Mouse (Mus musculus): ENCODE measurements at regions not wholly inside any gene's neighbourhood (a gene's known extent, or its start where the extent isn't known, plus 50 kb on each side); places are given as distances from the start of the nearest gene placed in this dataset.
A peak's percentile ranks its signal among the peaks of the same experiment; 100 is the strongest.

DNA sequence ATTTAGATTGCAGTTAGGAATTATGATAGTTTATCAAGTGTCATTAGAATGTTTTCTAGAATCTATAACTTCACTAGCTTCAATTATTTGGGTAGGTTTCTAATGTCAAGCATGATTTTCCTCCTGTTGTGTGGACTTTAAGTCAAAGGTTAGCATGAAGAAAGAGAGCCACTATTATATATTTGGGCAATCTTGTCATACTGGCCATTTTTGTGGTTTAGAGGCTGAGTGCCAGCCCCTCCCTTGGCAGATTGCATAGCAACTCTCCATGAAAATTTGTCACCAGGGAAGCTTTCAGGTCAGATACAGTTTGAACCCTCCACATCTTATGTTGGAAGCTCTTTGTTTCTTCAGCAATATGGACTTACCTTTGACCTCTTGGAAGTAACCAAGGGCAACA lies 806.7 kb upstream of the Lrrc4c start:
- ATAC-seq (ENCODE audit: low FRiP score, low TSS enrichment), result no peak
- Histone ChIP-seq H3K27me3 (ENCODE audit: control insufficient read depth, insufficient read depth, low read length) (no peaks in the 10 kb centered on the region), H3K36me3 (ENCODE audit: control insufficient read depth, insufficient read depth, low read length) (no peaks in the 10 kb centered on the region), H3K27ac (replicated peaks; ENCODE audit: low read depth, low read length) (no peak overlapping the region), H3K9ac (replicated peaks; ENCODE audit: low read length) (no peak overlapping the region), H3K9me3 (ENCODE audit: control insufficient read depth, low read length) (no peaks in the 10 kb centered on the region), H3K4me1 (ENCODE audit: control insufficient read depth, insufficient read depth, low read length) (no peaks in the 10 kb centered on the region), H3K4me3 (replicated peaks; ENCODE audit: low read depth, low read length) (no peak overlapping the region), H3K4me2 (ENCODE audit: low read length) (no peak overlapping the region)
- no peak for DNase-seq

DNA sequence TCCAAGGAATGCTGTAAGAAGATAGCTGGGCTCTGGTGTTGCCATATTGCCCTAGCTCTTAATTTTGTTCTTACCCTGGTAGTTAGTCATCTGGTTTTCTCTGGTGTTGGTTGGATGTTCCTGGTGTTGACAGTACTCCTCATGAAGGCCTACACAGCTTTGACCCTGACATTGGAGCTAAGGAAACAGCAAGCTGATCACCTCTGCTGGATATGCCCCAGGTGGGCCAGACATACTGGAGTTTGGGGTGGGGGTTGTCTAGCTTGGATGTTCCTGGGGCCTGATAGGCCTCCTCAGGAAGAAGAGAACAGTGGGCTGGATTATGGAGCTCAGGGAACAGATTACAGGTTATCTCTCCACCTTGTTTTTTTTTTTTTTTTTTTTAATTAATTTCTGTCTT lies 796.3 kb upstream of the Lrrc4c start:
- Histone ChIP-seq H3K4me3 (replicated peaks; ENCODE audit: low read depth, low read length) (no peak overlapping the region), H3K27ac (replicated peaks; ENCODE audit: low read depth, low read length) (no peak overlapping the region), H3K9me3 (ENCODE audit: control insufficient read depth, low read length) (no peaks in the 10 kb centered on the region), H3K4me2 (ENCODE audit: low read length) (no peak overlapping the region), H3K27me3 (ENCODE audit: control insufficient read depth, insufficient read depth, low read length) (no peaks in the 10 kb centered on the region), H3K4me1 (ENCODE audit: control insufficient read depth, insufficient read depth, low read length) (no peaks in the 10 kb centered on the region), H3K9ac (replicated peaks; ENCODE audit: low read length) (no peak overlapping the region), H3K36me3 (ENCODE audit: control insufficient read depth, insufficient read depth, low read length) (no peaks in the 10 kb centered on the region)
- ATAC-seq (ENCODE audit: low FRiP score, low TSS enrichment), result no peak
- no peak for DNase-seq

DNA sequence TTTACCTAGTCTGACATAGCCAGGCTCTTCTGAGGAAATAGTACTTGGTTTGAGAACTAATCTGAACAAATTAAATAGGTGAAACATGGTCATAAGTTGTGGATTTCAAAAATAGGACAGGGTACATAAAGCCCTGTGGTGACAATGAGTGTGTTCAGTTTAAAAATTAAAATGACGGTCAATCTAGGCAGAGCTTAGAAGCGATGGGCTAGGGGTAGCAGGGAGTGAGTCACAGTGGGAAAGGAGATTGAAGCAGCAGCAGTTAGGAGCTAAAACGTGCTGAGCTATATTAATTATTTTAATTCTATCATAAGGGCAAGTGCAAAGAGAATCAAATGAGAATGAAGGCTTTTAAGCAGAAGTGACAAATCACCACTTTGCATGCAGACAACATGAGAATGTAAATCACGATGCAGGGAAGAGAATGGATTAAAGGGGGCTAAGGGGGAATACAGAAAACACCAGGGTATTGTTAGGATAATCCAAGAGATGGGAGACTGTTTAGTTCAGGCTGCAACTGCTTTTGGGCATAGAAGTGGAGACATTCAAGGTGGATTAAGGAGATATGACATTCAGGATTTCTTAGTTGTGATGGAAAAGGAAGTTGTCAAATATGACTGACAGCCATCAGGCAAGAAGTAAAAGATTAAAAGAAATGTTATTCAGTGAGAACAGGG lies 793.2 kb upstream of the Lrrc4c start:
- Histone ChIP-seq H3K9me3 (ENCODE audit: control insufficient read depth, low read length) (no peaks in the 10 kb centered on the region), H3K4me2 (ENCODE audit: low read length) (no peak overlapping the region), H3K27me3 (ENCODE audit: control insufficient read depth, insufficient read depth, low read length) (no peaks in the 10 kb centered on the region), H3K4me3 (replicated peaks; ENCODE audit: low read depth, low read length) (no peak overlapping the region), H3K9ac (replicated peaks; ENCODE audit: low read length) (no peak overlapping the region), H3K4me1 (ENCODE audit: control insufficient read depth, insufficient read depth, low read length) (no peaks in the 10 kb centered on the region), H3K27ac (replicated peaks; ENCODE audit: low read depth, low read length) (no peak overlapping the region), H3K36me3 (ENCODE audit: control insufficient read depth, insufficient read depth, low read length) (no peaks in the 10 kb centered on the region)
- DNase-seq, result peak; percentile 9
- ATAC-seq (ENCODE audit: low FRiP score, low TSS enrichment), result no peak; the same call in 1 of the 2 replicates
- WGBS, result 19% methylated on average over 4 of the region's 4 CpGs

DNA sequence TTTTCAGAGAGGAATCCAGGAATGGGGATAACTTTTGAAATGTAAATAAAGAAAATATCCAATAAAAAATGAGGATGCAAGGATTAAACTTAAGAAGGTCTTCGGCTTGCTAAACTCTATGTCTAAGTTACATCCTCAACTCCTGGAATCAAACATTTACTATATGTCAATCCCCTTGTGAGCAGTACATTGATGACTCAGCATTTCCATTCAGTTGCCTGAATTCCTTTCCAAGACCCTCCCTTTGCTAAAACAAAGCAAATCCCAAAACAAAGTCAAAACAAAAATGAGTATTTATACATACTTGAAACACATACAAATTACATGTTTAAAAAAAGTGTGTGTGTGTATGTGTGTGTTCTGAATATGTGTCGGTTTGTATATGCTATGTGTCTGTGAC lies 753.9 kb upstream of the Lrrc4c start:
- DNase-seq, result no peak
- ATAC-seq (ENCODE audit: low FRiP score, low TSS enrichment), result no peak
- no peak overlapping the region for H3K4me2 ChIP-seq (ENCODE audit: low read length)
- no peaks in the 10 kb centered on the region for H3K4me1 ChIP-seq (ENCODE audit: control insufficient read depth, insufficient read depth, low read length)
- 86% methylated on average over 2 of the region's 2 CpGs for WGBS
- no peaks in the 10 kb centered on the region for H3K36me3 ChIP-seq (ENCODE audit: control insufficient read depth, insufficient read depth, low read length)
- no peak overlapping the region for H3K4me3 ChIP-seq (replicated peaks; ENCODE audit: low read depth, low read length)
- H3K27me3 ChIP-seq (ENCODE audit: control insufficient read depth, insufficient read depth, low read length), result no peaks in the 10 kb centered on the region
- no peak overlapping the region for H3K9ac ChIP-seq (replicated peaks; ENCODE audit: low read length)
- no peaks in the 10 kb centered on the region for H3K9me3 ChIP-seq (ENCODE audit: control insufficient read depth, low read length)
- H3K27ac ChIP-seq (replicated peaks; ENCODE audit: low read depth, low read length), result no peak overlapping the region

DNA sequence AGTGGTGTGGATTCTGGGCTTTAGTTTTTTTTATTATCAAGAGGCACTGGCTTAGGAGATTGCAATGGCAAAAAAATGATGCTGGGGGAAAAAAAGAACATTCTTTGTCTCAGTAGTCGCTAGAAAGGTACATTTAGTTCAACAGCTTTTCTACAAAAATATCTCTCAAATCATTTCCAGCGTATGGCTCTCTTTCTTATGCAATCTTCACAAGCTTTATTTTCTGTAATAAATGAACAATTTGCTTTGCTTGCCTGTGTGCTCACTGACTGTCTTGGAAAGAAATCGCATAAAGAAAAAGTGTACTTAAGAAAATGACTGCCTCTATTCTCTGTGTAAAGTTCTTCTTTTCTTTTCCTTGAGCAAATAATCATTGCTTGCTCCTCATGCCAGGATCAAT lies 742.1 kb upstream of the Lrrc4c start:
- Histone ChIP-seq H3K36me3 (ENCODE audit: control insufficient read depth, insufficient read depth, low read length) (no peaks in the 10 kb centered on the region), H3K4me3 (replicated peaks; ENCODE audit: low read depth, low read length) (no peak overlapping the region), H3K4me1 (ENCODE audit: control insufficient read depth, insufficient read depth, low read length) (no peaks in the 10 kb centered on the region), H3K9me3 (ENCODE audit: control insufficient read depth, low read length) (no peaks in the 10 kb centered on the region), H3K27me3 (ENCODE audit: control insufficient read depth, insufficient read depth, low read length) (no peaks in the 10 kb centered on the region), H3K4me2 (ENCODE audit: low read length) (no peak overlapping the region), H3K9ac (replicated peaks; ENCODE audit: low read length) (no peak overlapping the region), H3K27ac (replicated peaks; ENCODE audit: low read depth, low read length) (no peak overlapping the region)
- no peak for DNase-seq
- 87% methylated on average over 3 of the region's 3 CpGs for WGBS
- ATAC-seq (ENCODE audit: low FRiP score, low TSS enrichment), result no peak

DNA sequence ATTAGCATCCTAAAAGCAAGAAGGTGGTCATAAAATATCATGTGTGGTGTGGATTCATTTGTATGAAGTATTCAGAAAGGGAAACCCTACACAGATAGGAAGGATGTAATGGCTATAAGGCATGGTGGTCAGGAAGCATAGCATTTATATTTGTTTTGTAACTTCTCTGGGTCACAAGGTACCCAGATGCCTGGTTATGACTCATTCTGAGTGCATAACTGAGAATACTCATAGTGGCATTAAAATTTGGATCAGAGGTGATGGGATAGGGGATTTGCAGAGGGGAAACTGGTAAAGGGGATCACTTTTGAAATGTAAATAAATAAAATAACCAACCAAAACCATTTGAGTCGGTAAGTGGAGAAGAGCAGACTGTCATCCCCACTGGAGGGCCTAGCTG lies 738.8 kb upstream of the Lrrc4c start:
- Histone ChIP-seq H3K4me1 (ENCODE audit: control insufficient read depth, insufficient read depth, low read length) (no peaks in the 10 kb centered on the region), H3K27me3 (ENCODE audit: control insufficient read depth, insufficient read depth, low read length) (no peaks in the 10 kb centered on the region), H3K9ac (replicated peaks; ENCODE audit: low read length) (no peak overlapping the region), H3K27ac (replicated peaks; ENCODE audit: low read depth, low read length) (no peak overlapping the region), H3K36me3 (ENCODE audit: control insufficient read depth, insufficient read depth, low read length) (no peaks in the 10 kb centered on the region), H3K9me3 (ENCODE audit: control insufficient read depth, low read length) (no peaks in the 10 kb centered on the region), H3K4me2 (ENCODE audit: low read length) (no peak overlapping the region), H3K4me3 (replicated peaks; ENCODE audit: low read depth, low read length) (no peak overlapping the region)
- no peak for ATAC-seq (ENCODE audit: low FRiP score, low TSS enrichment)
- DNase-seq, result no peak
- 86% methylated on average over 1 of the region's 1 CpGs for WGBS

DNA sequence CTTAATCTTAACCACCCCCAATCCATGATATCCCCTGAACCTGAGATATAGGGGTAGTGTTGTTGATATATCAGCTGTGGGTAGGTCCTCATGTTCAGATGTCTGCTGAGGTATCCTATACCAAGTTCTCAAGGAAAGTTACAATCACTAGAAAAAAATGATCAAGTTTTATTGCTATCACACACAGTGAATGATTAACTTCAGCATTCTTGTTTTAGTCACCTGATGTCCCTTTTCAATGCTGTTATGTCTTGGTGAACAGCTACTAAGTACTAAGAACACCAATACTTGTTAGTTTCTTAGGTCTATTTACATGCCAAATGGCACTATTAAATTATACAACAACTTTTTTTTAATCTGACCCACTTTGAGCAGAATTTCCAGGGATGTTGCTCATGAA lies 732.0 kb upstream of the Lrrc4c start:
- H3K9ac ChIP-seq (replicated peaks; ENCODE audit: low read length), result no peak overlapping the region
- no peak overlapping the region for H3K4me3 ChIP-seq (replicated peaks; ENCODE audit: low read depth, low read length)
- H3K4me1 ChIP-seq (ENCODE audit: control insufficient read depth, insufficient read depth, low read length), result no peaks in the 10 kb centered on the region
- no peak overlapping the region for H3K27ac ChIP-seq (replicated peaks; ENCODE audit: low read depth, low read length)
- no peaks in the 10 kb centered on the region for H3K27me3 ChIP-seq (ENCODE audit: control insufficient read depth, insufficient read depth, low read length)
- ATAC-seq (ENCODE audit: low FRiP score, low TSS enrichment) (no peak), DNase-seq (no peak)
- H3K9me3 ChIP-seq (ENCODE audit: control insufficient read depth, low read length), result no peaks in the 10 kb centered on the region
- H3K4me2 ChIP-seq (ENCODE audit: low read length), result no peak overlapping the region
- H3K36me3 ChIP-seq (ENCODE audit: control insufficient read depth, insufficient read depth, low read length), result no peaks in the 10 kb centered on the region

DNA sequence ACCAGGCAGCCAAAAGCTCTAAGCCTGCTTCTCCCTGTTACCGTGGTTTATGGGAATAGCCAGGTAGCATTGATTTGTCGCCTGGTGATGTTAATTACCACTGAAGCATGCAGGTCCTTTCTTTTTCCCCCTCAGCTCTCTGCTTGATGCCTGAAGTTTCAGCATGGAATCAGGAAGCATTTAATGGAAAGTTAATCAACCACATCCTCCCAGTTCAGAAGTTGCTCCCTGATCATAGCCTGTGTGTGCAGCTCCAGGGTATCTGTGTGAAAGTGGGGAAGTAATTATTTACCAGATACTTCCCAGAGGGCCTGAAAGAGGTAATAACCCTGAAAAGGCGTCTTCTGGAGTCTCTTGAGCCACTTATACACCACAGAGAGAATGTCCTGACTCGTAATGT lies 730.9 kb upstream of the Lrrc4c start:
- H3K27me3 ChIP-seq (ENCODE audit: control insufficient read depth, insufficient read depth, low read length), result no peaks in the 10 kb centered on the region
- no peak overlapping the region for H3K4me2 ChIP-seq (ENCODE audit: low read length)
- H3K9ac ChIP-seq (replicated peaks; ENCODE audit: low read length), result no peak overlapping the region
- H3K4me1 ChIP-seq (ENCODE audit: control insufficient read depth, insufficient read depth, low read length), result no peaks in the 10 kb centered on the region
- H3K27ac ChIP-seq (replicated peaks; ENCODE audit: low read depth, low read length), result no peak overlapping the region
- WGBS, result 8% methylated on average over 4 of the region's 4 CpGs
- no peak for DNase-seq
- H3K9me3 ChIP-seq (ENCODE audit: control insufficient read depth, low read length), result no peaks in the 10 kb centered on the region
- no peak overlapping the region for H3K4me3 ChIP-seq (replicated peaks; ENCODE audit: low read depth, low read length)
- ATAC-seq (ENCODE audit: low FRiP score, low TSS enrichment), result no peak
- no peaks in the 10 kb centered on the region for H3K36me3 ChIP-seq (ENCODE audit: control insufficient read depth, insufficient read depth, low read length)

DNA sequence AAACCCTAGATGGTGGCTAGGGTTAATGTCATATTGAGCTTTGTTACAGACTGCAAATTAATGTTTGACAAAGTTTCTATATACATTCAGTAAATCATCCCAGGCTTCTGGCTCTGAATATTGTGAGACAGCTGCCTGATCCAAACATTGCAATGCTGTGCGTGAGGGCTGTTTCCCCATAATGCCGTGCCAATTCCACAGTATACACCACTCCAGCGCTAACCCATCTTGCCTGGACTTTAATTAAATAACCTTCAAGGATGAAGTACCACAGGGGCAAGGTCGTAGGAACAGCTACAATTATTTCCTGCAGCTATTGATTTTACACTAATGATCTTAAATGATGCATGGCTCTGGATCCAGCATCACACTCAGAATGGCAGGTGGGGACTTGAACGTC lies 704.6 kb upstream of the Lrrc4c start:
- no peaks in the 10 kb centered on the region for H3K4me1 ChIP-seq (ENCODE audit: control insufficient read depth, insufficient read depth, low read length)
- H3K27me3 ChIP-seq (ENCODE audit: control insufficient read depth, insufficient read depth, low read length), result no peaks in the 10 kb centered on the region
- H3K36me3 ChIP-seq (ENCODE audit: control insufficient read depth, insufficient read depth, low read length), result no peaks in the 10 kb centered on the region
- 74% methylated on average over 5 of the region's 5 CpGs for WGBS
- ATAC-seq (ENCODE audit: low FRiP score, low TSS enrichment) (no peak), DNase-seq (peak; percentile 2)
- no peaks in the 10 kb centered on the region for H3K9me3 ChIP-seq (ENCODE audit: control insufficient read depth, low read length)
- no peak overlapping the region for H3K27ac ChIP-seq (replicated peaks; ENCODE audit: low read depth, low read length)
- H3K9ac ChIP-seq (replicated peaks; ENCODE audit: low read length), result no peak overlapping the region
- no peak overlapping the region for H3K4me3 ChIP-seq (replicated peaks; ENCODE audit: low read depth, low read length)
- H3K4me2 ChIP-seq (ENCODE audit: low read length), result no peak overlapping the region

Measured in midbrain, embryonic 14.5 days (tissue).